Mouse (Mus musculus) limb, embryonic 15.5 days (tissue): Measurements from ENCODE around the gene Sos1. TPM values are rescaled to one million over a fixed set of nuclear protein-coding genes. Genes with fewer than 3 reads are reported as not detected.

Source experiments
- ATAC-seq: fragments of 200-750 bp; cut with Nextera tagmentation; 2 replicates; pipeline ENCODE4 v1.8.0; 2017; ENCODE audit warnings: low read depth, moderate TSS enrichment; ENCODE audit not compliant: insufficient number of reproducible peaks, low FRiP score, low TSS enrichment
- H3K27ac ChIP-seq: fragments of 300-500 bp; sonication (generic); 2 replicates; pipeline ENCODE4 v1.5.1; 2015; ENCODE audit warnings: moderate library complexity, mild to moderate bottlenecking, inconsistent platforms
- H3K27me3 ChIP-seq: fragments of 300-500 bp; sonication (generic); 2 replicates; pipeline ENCODE4 v1.6.1; 2015; ENCODE audit warnings: inconsistent platforms
- H3K36me3 ChIP-seq: fragments of 300-500 bp; sonication (generic); 2 replicates; pipeline ENCODE4 v1.6.1; 2015; ENCODE audit warnings: inconsistent platforms
- H3K4me1 ChIP-seq: fragments of 300-500 bp; sonication (generic); 2 replicates; pipeline ENCODE4 v1.6.1; 2015; ENCODE audit warnings: inconsistent platforms
- H3K4me2 ChIP-seq: fragments of 300-500 bp; sonication (generic); 2 replicates; pipeline ENCODE4 v1.6.1; 2015; ENCODE audit warnings: mild to moderate bottlenecking, inconsistent platforms
- H3K4me3 ChIP-seq: fragments of 300-500 bp; sonication (generic); 2 replicates; pipeline ENCODE4 v1.5.1; 2015; ENCODE audit warnings: mild to moderate bottlenecking, inconsistent platforms
- H3K9ac ChIP-seq: fragments of 300-500 bp; sonication (generic); 2 replicates; pipeline ENCODE4 v1.6.1; 2015; ENCODE audit warnings: inconsistent platforms
- H3K9me3 ChIP-seq: fragments of 300-500 bp; sonication (generic); 2 replicates; pipeline ENCODE4 v1.6.1; 2016; ENCODE audit warnings: inconsistent platforms
- WGBS: fragments of 180-500 bp; shearing (Covaris S2); methylation state at CpG from one replicate; pipeline ENCODE4 v1.1.7; 2015; 5-methylcytosine and 5-hydroxymethylcytosine counted together
- polyA plus RNA-seq: library from polyadenylated mRNA; unstranded; fragments of >200 nt; fragmentation: Nextera tagmentation; extraction: Ambion mirVana; gene quantifications from 2 replicates; pipeline ENCODE4 v1.2.1, GENCODE M21; 2015

Gene Sos1
- polyA plus RNA-seq, 1 experiment from 2014 or later: 4.8 TPM

DNA sequence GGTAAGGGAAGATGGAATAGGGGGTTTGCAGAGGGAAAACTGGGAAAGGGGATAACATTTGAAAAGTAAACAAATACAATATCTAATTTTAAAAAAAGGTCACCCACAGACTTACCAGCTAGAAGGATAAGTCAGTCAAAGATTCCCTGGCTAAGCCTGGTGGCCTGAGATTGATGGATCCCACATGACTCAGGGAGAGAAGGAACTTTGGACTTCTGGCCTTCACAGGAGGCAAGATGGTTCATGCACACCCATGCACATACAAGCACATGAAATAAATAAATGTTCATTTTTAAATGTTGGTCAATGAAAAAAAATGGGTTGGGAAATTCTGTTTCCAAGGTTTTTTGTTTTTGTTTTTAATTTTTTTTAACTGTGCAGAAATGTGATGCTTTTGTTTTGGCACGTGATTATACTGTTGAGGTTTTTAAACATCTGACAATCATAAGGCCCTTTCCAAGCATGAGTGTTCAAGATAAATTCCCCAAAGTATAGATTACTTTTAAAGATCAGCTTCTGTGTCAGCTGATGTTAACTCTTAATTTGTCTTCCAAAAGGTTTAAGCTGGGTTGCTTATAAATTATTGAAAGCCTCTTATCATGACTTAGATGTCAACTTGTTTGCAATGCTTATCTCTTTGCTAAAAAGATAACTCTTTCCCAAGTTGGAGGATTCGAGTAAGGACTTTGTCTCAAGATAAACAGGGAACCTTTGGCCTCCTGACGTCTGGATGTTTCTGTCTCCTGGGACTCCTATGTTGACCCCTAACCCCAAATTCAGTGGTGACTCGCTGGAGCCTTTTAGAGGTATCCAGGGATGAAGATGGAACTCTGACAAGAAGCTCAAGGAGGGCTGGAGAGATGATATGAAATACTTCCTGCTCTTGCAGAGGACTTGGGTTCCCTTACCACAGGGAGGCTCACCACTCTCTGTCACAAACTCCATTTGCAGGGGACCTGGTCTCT lies 29.5 kb upstream of the Sos1 start:
- Histone ChIP-seq H3K4me1 (no peaks in the 10 kb centered on the region), H3K36me3 (no peaks in the 10 kb centered on the region), H3K27ac (no peak overlapping the region), H3K9ac (no peak overlapping the region), H3K4me2 (no peak overlapping the region), H3K27me3 (no peaks in the 10 kb centered on the region), H3K9me3 (no peaks in the 10 kb centered on the region), H3K4me3 (no peak overlapping the region)
- ATAC-seq: no peak
- WGBS: 45% methylated on average over 4 of the region's 4 CpGs

DNA sequence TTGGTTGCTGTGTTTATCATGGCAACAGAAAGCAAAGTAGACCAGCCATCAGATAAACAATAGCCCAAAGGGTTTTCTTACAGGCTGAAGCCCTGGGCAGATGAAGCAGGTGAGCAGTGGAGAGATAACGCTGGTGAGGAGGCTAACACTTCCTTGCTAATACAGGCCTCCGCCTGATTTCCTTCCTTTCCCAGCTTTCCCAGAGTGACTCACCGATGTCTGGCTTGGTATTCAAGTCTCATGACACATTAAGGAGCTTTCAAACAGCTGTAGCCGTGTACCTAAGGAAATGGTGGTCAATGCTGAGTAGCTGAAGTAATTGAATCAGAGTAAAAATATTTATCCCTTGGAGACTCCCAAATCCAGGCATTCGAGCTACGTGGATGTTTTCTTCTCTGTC lies 25.5 kb upstream of the Sos1 start:
- Histone ChIP-seq H3K36me3 (no peaks in the 10 kb centered on the region), H3K9ac (no peak overlapping the region), H3K4me1 (no peaks in the 10 kb centered on the region), H3K9me3 (no peaks in the 10 kb centered on the region), H3K27me3 (no peaks in the 10 kb centered on the region), H3K4me2 (no peak overlapping the region), H3K4me3 (no peak overlapping the region), H3K27ac (no peak overlapping the region)
- ATAC-seq: no peak
- WGBS: 78% methylated on average over 6 of the region's 6 CpGs

DNA sequence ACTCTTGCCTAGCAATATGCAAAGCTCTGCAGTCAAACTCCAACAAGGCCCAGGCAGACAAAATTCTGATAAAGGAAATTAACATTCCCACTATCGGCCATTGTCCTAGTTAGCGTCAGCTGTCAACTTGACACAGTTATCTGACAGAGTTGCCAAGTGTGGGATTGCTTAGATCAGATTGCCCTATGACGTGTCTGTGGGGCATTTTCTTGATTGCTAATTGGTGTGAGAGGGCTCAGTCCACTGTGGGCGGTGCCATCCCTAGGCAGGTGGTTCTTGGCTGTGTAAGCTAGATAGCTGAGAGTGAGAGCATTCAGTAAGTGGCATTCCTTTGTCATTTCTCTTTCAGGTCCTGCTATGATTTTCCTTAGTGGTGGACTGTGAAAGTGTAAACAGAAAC lies 25.1 kb upstream of the Sos1 start:
- H3K4me3 ChIP-seq: no peak overlapping the region
- H3K9me3 ChIP-seq: no peaks in the 10 kb centered on the region
- no peaks in the 10 kb centered on the region for H3K36me3 ChIP-seq
- H3K27ac ChIP-seq: no peak overlapping the region
- no peaks in the 10 kb centered on the region for H3K27me3 ChIP-seq
- 82% methylated on average over 4 of the region's 4 CpGs for WGBS
- ATAC-seq: no peak
- no peak overlapping the region for H3K4me2 ChIP-seq
- no peaks in the 10 kb centered on the region for H3K4me1 ChIP-seq
- H3K9ac ChIP-seq: no peak overlapping the region

DNA sequence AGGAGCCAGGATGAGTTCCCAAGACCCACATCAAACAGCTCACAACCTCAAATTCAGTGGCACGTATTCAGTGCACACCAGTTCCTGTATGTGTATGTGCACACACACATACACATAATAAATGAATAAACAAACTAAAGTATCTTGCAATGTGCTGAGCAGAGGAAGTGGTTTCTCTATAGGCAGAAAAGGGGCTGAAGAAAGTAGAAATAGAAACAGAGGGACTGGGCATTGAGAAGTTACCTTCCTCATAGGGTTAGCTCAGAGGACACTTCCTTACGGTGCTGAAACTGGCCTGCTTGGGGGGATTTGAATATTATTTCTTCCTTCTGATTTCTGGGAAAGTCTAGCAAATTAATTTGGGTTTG lies 21.5 kb upstream of the Sos1 start:
- Histone ChIP-seq H3K9me3 (no peaks in the 10 kb centered on the region), H3K9ac (no peak overlapping the region), H3K27me3 (no peaks in the 10 kb centered on the region), H3K4me1 (no peaks in the 10 kb centered on the region), H3K4me2 (no peak overlapping the region), H3K27ac (no peak overlapping the region), H3K36me3 (no peaks in the 10 kb centered on the region), H3K4me3 (no peak overlapping the region)
- ATAC-seq: no peak
- WGBS: 70% methylated on average over 2 of the region's 2 CpGs

DNA sequence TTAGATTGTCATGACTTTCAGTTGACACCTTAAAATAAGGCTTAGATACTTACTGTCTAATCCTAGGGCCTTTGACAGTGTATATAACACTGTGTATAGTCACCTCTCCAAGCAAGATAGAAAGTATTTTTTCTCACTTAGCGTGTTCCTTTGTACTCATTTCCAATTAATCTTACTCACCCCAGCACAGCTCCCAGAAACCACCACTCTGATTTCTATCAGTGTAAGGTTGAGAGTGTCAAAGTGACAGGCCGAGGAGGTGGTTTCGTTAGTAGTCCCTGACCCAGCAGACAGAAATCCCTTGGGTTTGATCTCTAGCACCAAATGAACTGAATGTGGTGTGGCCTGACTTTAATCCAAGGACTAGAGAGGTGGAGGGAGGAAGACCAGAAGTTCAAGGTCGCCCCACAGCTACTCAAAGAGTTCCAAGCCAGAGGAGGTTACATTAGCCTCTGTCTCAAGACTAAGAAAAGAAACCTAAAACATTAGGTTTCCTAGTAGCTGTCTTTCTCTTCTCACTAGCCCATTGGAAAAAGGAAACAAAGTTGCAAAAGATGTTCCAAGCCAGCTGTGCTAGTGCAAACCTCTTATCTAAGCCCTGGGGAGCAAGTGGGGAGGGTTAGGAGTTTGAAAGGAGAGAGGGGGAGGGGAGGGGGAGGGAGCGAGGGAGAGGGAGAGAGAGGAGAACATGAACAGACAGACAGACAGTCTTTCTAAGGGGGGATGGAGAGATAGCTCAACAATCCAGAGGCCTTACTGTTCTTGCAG lies 21.0 kb upstream of the Sos1 start:
- Histone ChIP-seq H3K27ac (no peak overlapping the region), H3K4me2 (no peak overlapping the region), H3K9me3 (no peaks in the 10 kb centered on the region), H3K27me3 (no peaks in the 10 kb centered on the region), H3K4me1 (no peaks in the 10 kb centered on the region), H3K36me3 (no peaks in the 10 kb centered on the region), H3K4me3 (no peak overlapping the region), H3K9ac (no peak overlapping the region)
- no peak for ATAC-seq
- WGBS: 73% methylated on average over 5 of the region's 5 CpGs

DNA sequence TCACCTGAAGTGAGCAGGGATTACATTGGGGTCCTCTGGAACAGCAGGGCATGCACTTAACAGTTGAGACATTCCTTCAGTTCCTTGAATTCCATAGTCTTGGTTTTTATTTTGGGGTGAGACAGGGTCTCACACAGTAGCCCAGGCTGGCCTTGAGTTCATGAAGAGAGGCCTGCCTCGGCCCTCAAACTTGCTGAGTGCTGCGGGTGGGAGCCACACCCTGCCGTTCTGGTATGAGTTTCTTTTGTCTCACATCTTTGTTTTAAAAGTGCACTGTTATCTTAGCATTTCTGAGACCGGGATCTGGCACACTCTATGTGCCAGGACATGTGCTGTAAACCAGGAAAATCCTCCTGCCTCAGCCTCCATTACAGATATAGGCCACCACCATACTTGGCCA lies 19.8 kb upstream of the Sos1 start:
- Histone ChIP-seq H3K9ac (no peak overlapping the region), H3K27ac (no peak overlapping the region), H3K36me3 (no peaks in the 10 kb centered on the region), H3K27me3 (no peaks in the 10 kb centered on the region), H3K9me3 (no peaks in the 10 kb centered on the region), H3K4me2 (no peak overlapping the region), H3K4me3 (no peak overlapping the region), H3K4me1 (no peaks in the 10 kb centered on the region)
- no peak for ATAC-seq
- 82% methylated on average over 4 of the region's 4 CpGs for WGBS

DNA sequence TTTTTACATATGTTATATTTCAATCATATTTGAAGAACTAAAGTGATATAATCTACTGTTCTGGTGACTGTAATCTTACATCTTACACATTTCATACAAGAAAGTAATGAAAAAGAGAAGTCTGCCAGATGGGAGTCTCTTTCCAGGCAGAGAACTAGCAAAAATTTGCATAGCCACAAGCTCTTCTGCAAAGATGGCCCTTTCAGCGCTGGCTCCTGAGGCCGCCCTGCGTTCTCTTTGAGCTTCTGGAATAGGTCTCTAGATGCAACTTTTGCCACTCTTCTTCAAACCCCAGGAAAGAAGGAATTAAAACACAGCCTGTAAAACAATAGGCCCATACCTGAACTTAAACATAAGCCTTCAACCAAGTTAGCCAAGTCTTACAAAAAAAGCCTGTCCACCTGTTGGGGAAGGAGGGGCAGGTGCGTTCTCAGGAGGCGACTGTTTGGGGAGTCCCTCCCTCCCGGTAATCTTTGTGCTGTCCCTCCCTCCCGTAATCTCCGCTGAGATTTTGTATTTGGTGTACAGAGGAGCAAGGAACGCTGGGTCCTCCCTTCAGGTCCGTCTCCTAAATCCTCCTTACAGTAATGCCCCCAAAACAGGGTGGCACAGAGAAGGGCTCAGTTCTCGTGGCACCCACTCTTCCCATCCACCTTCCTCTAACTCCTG lies 18.5 kb upstream of the Sos1 start:
- no peak overlapping the region for H3K27ac ChIP-seq
- no peak for ATAC-seq
- no peaks in the 10 kb centered on the region for H3K9me3 ChIP-seq
- no peak overlapping the region for H3K4me3 ChIP-seq
- no peaks in the 10 kb centered on the region for H3K4me1 ChIP-seq
- H3K27me3 ChIP-seq: no peaks in the 10 kb centered on the region
- no peak overlapping the region for H3K4me2 ChIP-seq
- no peak overlapping the region for H3K9ac ChIP-seq
- WGBS: 63% methylated on average over 11 of the region's 11 CpGs
- H3K36me3 ChIP-seq: no peaks in the 10 kb centered on the region

DNA sequence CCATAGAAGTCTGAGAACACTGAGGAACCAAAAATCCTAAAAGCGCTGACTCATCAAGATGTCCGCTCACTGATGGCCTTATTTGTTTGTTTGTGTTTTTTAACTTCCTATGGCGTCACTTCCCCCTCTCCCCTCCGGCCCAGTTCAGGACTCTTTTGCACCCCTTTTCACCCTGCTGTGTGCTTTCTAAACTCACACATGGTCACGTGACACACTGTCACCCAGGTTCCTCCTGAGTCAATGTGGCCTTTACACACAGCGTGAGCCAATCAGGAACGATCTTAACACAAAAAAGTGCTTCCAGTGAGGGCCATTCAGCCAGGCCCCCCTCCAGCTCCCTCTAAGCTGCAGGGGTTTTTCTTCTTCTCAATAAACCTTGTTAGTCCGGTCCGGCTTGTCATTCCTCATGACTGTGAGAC lies 16.9 kb upstream of the Sos1 start:
- Histone ChIP-seq H3K9ac (no peak overlapping the region), H3K4me2 (no peak overlapping the region), H3K27me3 (no peaks in the 10 kb centered on the region), H3K27ac (no peak overlapping the region), H3K9me3 (no peaks in the 10 kb centered on the region), H3K4me1 (no peaks in the 10 kb centered on the region), H3K36me3 (no peaks in the 10 kb centered on the region), H3K4me3 (no peak overlapping the region)
- no peak for ATAC-seq
- whole genome bisulfite sequencing: 78% methylated on average over 9 of the region's 9 CpGs

DNA sequence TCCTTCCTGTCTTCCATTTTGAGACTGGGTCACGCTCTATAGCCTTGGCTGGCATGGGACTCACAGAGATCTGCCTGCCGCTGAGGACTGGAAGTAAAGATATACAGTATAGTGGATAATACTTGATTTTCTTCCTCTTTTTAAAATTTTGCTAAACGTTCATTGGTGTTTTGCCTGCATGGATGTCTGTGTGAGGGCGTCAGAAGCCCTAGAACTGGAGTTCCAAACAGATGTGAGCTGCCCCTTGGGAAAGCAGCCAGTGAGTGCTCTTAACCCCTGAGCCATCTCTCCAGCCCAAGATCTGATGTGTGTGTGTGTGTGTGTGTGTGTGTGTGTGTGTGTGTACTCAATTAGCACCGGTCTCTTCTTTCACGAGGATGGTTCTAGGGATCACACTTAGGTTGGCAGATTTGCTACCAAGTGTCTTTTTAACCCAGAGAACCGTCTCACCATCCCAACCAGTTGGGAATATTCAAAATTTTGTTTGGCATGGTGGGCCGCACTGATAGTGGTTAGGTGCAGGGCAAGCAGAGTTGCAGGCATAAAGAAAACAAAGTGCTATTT lies 16.4 kb upstream of the Sos1 start:
- H3K9me3 ChIP-seq: no peaks in the 10 kb centered on the region
- 85% methylated on average over 8 of the region's 8 CpGs for WGBS
- no peak overlapping the region for H3K4me2 ChIP-seq
- H3K27ac ChIP-seq: no peak overlapping the region
- H3K27me3 ChIP-seq: no peaks in the 10 kb centered on the region
- no peaks in the 10 kb centered on the region for H3K4me1 ChIP-seq
- no peak overlapping the region for H3K4me3 ChIP-seq
- no peak overlapping the region for H3K9ac ChIP-seq
- no peaks in the 10 kb centered on the region for H3K36me3 ChIP-seq
- no peak for ATAC-seq

DNA sequence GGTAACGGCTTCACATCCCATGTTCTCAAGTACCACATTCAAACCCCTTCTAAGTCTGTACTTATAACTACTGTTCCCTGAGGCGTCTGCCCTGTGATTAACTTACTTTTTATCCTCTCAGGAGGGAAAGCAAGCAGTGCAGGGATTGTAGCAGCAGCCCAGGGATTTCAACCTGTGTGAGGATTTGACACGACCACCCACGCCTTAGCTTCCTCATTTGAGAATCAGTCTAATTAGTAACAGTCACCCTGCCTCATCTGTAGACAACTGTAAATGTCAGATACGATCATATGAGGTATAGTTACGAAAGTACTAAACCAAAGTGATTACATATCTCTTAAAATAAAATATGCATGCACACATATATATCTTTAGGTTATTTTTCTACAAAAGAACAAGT lies 15.9 kb upstream of the Sos1 start:
- 64% methylated on average over 6 of the region's 6 CpGs for WGBS
- H3K9me3 ChIP-seq: no peaks in the 10 kb centered on the region
- ATAC-seq: no peak
- H3K4me3 ChIP-seq: no peak overlapping the region
- H3K27ac ChIP-seq: no peak overlapping the region
- no peaks in the 10 kb centered on the region for H3K36me3 ChIP-seq
- no peak overlapping the region for H3K9ac ChIP-seq
- no peak overlapping the region for H3K4me2 ChIP-seq
- no peaks in the 10 kb centered on the region for H3K27me3 ChIP-seq
- H3K4me1 ChIP-seq: no peaks in the 10 kb centered on the region

DNA sequence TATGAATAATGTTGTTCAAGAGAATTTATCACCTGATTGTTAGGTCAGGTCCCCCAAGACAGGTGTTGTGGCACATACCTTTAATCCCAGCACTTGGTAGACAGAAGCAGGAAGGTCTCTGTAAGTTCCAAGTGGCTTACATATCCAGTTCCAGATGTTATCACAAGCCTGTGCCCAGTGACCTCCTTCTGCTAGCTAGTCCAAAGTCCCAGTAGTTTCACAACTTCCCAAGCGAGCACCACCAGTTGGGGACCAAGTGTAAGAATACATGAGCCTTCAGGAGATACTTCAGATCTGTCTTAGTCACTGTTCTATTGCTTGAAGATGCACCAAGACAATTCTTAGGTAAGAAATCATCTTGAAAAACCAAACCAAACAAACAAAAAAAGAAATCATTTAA lies 13.6 kb upstream of the Sos1 start:
- no peaks in the 10 kb centered on the region; the same call in 1 of the 2 replicates for H3K4me1 ChIP-seq
- H3K4me3 ChIP-seq: no peak overlapping the region
- no peaks in the 10 kb centered on the region for H3K9me3 ChIP-seq
- WGBS: 79% methylated on average over 1 of the region's 1 CpGs
- no peak overlapping the region for H3K27ac ChIP-seq
- no peak for ATAC-seq
- H3K36me3 ChIP-seq: no peaks in the 10 kb centered on the region
- no peaks in the 10 kb centered on the region for H3K27me3 ChIP-seq
- no peak overlapping the region for H3K4me2 ChIP-seq
- H3K9ac ChIP-seq: no peak overlapping the region

DNA sequence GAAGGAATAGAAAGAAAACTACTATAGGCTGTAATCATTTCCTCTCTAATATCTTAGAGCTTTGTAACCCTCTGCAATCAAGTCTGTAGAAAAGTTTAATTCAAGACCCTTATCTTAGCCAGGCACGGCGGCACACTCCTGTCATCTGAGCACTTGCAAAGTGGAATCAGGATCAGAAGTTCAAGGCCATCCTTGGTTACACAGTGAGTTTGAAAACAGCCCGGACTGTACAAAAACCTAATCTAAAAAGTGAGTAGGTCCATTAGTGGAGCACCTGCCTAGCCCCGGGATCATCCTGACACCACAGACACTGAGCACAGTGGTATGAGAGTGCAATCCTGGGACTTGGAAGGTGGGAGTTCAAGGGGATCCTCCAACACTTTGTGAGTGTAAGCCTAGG lies 12.6 kb upstream of the Sos1 start:
- no peak overlapping the region for H3K4me3 ChIP-seq
- WGBS: 92% methylated on average over 4 of the region's 4 CpGs
- no peaks in the 10 kb centered on the region; the same call in 1 of the 2 replicates for H3K4me1 ChIP-seq
- no peak for ATAC-seq
- no peaks in the 10 kb centered on the region for H3K9me3 ChIP-seq
- no peaks in the 10 kb centered on the region for H3K27me3 ChIP-seq
- H3K9ac ChIP-seq: no peak overlapping the region
- no peaks in the 10 kb centered on the region for H3K36me3 ChIP-seq
- H3K27ac ChIP-seq: no peak overlapping the region
- H3K4me2 ChIP-seq: no peak overlapping the region
